Mouse (Mus musculus) lung, adult 2 months (tissue): ENCODE measurements around the gene Col5a1. TPM values are rescaled to one million over a fixed set of nuclear protein-coding genes. Genes with fewer than 3 reads are reported as not detected.

ENCODE experiments used
- DNase-seq: peaks from one replicate; pipeline ENCODE4 v3.0.0; 2022
- H3K4me1 ChIP-seq: fragments of 200-500 bp; 2 replicates; pipeline ENCODE4 v1.6.1; 2011; ENCODE audit warnings: low read length; ENCODE audit not compliant: control insufficient read depth, insufficient read depth
- H3K4me3 ChIP-seq: fragments of 200-500 bp; replicated peaks from 2 replicates; pipeline ENCODE3; 2011; ENCODE audit warnings: low read depth, mild to moderate bottlenecking, control low read depth, low read length; ENCODE audit errors: extremely low read depth
- CTCF ChIP-seq: fragments of 200-500 bp; IDR thresholded peaks from 2 replicates; pipeline ENCODE4 v1.5.1; 2011; ENCODE audit warnings: mild to moderate bottlenecking, low read length, control low read depth; ENCODE audit not compliant: insufficient read depth
- POLR2A ChIP-seq: fragments of 200-500 bp; IDR thresholded peaks from 2 replicates; pipeline ENCODE4 v1.6.1; 2011; ENCODE audit warnings: low read depth, mild to moderate bottlenecking, control low read depth, low read length, borderline replicate concordance; ENCODE audit errors: extremely low read depth
- WGBS: fragments of 180-500 bp; shearing (Covaris S2); methylation state at CpG from one replicate; pipeline ENCODE4 v1.1.7; 2018; 5-methylcytosine and 5-hydroxymethylcytosine counted together
- polyA plus RNA-seq: library from polyadenylated mRNA; depleted of rRNA; stranded (reverse); fragments of >200 nt; gene quantifications from 2 replicates; pipeline ENCODE4 v1.2.3, GENCODE M21; 2012

Col5a1 gene
- polyA plus RNA-seq, 1 experiment = 18.8 TPM

DNA sequence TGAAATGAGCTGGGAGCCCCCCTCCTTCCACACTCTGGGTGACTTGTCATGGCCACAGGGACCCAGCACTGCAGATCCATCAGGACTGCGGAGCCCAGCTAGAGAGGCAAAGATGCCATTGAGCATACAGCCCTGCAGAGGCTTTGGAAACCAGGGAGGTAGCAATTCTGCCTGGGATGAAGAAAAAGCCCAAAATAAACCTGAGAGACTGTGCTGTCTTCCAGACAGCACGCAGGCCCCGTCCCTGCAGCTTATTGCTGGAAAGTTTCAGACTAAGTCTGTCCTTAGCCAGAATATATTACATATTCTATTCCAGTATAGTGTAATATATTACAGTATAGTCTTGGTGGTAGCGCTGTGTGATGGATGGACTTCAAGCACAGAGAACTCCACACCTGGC, 61.0 kb downstream of the Col5a1 start:
- WGBS = 95% methylated on average over 4 of the region's 4 CpGs
- no peak overlapping the region for H3K4me3 ChIP-seq
- no peak for DNase-seq
- no peaks in the 10 kb centered on the region for H3K4me1 ChIP-seq
- no peak for TF ChIP-seq POLR2A

DNA sequence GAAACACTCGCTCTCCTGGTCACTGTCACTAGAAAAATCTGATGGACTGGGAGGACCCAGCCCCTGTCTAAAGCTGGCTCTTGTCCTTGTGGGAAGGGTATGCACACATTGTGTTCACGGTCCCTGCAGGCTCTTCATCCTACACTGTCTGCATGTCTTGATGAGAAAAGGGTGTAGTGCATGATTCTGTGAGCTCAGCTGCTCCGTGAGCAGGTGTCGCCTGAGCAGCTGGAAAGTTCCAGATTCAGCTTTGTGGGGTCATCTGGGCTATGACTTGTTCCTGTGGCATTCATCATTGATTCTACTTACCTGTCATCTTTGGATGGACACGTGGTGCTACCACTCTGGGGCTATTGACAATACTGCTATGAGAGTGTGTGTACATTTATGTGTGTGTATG, 61.7 kb downstream of the Col5a1 start:
- no peak for DNase-seq
- H3K4me1 ChIP-seq = no peaks in the 10 kb centered on the region
- H3K4me3 ChIP-seq = no peak overlapping the region
- WGBS = 83% methylated on average over 5 of the region's 5 CpGs
- TF ChIP-seq CTCF = no peak
- TF ChIP-seq POLR2A = no peak

DNA sequence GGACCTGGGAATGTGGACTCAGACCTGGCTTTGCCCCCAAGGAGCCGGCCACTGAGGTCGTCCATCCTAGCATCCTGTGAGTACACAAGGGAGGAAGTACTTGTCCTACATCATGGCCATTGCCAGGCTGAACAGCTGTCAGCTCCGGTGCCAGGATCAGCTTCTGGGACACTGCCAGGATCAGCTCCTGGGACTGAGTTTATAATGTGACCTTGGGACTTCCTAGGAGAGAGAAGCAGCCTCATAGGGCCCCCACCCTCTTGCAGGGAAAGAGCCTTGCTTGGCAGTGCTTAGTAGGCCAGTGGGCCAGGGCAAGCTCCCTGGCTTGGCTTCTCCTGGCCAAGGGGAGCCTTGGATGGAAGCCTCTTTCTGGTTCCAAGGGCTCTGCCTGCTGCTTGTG, 67.6 kb downstream of the Col5a1 start:
- DNase-seq = no peak
- TF ChIP-seq POLR2A (no peak), CTCF (no peak)
- Histone ChIP-seq H3K4me1 (peaks cover 2% of the 10 kb centered on the region; the same call in 1 of the 2 replicates), H3K4me3 (no peak overlapping the region)
- WGBS = 23% methylated on average over 3 of the region's 3 CpGs

DNA sequence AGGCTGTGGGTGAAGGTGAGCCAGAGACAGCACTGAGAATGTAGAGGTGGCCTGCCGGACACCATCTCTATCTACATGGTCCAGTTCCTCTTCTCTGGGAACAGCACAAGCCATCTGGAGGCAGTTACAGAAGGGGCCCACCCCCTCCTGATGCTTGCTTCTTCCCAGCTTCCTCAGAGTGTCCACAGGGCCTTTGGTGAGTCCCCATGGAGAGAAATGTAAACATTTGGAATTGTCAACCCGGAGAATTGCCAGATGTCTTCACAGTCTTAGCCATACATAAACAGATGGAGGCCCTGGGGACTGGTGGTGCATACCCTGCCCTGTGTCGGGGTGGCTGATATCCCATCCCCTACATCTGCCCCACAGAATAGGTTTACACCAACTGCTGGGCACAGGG, 68.7 kb downstream of the Col5a1 start:
- peaks cover 2% of the 10 kb centered on the region; the same call in 1 of the 2 replicates for H3K4me1 ChIP-seq
- TF ChIP-seq POLR2A (no peak), CTCF (no peak)
- WGBS = 55% methylated on average over 3 of the region's 3 CpGs
- no peak overlapping the region for H3K4me3 ChIP-seq
- DNase-seq = no peak

DNA sequence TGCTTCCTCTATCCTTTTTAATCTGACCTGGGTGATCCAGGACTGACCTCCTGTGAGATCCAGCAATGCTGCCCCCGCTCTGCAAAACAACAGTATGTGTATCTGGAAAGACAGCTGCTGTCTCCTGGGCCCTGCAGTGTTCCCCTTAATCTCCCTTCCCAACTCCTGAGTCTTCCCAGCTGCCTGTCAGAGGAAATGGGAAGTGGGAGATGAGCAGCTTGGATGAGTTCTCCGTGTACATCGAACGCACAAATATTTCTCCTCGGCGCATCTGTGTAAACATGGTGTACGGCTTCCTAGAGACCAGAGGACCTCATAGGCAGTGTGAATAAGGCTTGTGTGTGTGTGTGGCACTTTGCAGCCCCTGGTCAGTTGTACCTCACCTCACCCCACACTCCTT, 70.5 kb downstream of the Col5a1 start:
- Histone ChIP-seq H3K4me3 (no peak overlapping the region), H3K4me1 (peaks cover 2% of the 10 kb centered on the region; the same call in 1 of the 2 replicates)
- TF ChIP-seq CTCF = no peak
- TF ChIP-seq POLR2A = no peak
- DNase-seq = no peak
- WGBS = 65% methylated on average over 7 of the region's 7 CpGs

DNA sequence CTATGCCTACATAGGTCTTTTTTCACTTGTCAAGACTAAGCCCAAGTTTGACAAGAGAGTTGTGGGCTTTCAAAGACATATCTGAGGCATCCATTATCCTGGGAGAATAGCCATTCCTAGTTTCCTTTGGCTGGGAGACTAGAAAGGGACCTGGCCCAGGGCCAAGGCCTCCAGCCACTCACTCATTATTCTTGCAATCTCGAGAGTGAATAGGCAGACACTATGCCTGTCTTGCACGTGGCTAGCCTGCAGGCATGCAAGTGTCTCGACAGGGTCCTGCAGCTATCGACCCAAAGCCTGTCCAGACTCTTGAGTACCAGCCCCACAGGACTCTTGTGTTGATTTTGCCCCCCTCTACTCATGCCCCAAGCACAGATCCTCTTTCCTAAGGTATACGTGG, 71.0 kb downstream of the Col5a1 start:
- no peak for DNase-seq
- Histone ChIP-seq H3K4me1 (peaks cover 2% of the 10 kb centered on the region; the same call in 1 of the 2 replicates), H3K4me3 (no peak overlapping the region)
- TF ChIP-seq CTCF = no peak
- TF ChIP-seq POLR2A = no peak
- WGBS = 33% methylated on average over 5 of the region's 5 CpGs

DNA sequence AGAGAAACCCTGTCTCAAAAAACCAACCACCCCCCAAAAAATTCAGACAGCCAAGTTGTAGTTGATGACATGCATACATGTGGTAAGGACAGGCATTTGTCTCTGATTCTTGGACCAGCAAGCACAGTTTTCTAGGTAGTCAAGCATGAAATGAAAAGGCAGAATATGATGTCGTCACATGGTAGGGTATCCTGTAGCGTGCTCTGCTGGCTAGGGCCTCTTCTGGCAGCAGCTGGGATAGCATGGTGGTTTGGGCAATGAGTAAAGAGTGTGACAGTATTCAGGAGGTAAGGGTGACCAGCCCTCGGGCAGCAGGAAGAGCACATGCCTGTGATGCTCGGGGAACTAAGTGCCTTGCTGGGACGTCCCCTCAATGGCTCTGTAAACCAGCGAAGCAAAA, 73.0 kb downstream of the Col5a1 start:
- 71% methylated on average over 6 of the region's 6 CpGs for WGBS
- Histone ChIP-seq H3K4me1 (no peaks in the 10 kb centered on the region), H3K4me3 (no peak overlapping the region)
- no peak for DNase-seq
- TF ChIP-seq CTCF (0 out of 2 replicates have a peak, but pooled peaks have one; percentile 4), POLR2A (no peak)

DNA sequence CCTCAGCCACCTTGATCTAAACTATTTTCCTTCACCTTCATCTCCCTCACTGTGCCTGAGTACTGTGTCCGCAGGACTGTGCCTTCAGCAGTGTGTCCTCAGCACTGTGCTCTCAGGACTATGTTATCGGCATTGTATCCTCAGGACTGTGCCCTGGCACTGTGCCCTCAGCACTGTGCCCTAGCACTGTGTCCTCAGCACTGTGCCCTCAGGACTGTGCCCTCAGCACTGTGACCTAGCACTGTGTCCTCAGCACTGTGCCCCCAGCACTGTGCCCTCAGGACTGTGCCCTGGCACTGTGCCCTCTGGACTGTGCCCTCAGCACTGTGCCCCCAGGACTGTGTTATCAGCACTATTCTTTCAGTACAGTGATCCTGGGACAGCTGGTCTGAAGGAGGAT, 75.0 kb downstream of the Col5a1 start:
- no peak for TF ChIP-seq POLR2A
- TF ChIP-seq CTCF = no peak
- Histone ChIP-seq H3K4me1 (no peaks in the 10 kb centered on the region), H3K4me3 (no peak overlapping the region)
- no peak for DNase-seq
- 88% methylated on average over 2 of the region's 2 CpGs for WGBS

DNA sequence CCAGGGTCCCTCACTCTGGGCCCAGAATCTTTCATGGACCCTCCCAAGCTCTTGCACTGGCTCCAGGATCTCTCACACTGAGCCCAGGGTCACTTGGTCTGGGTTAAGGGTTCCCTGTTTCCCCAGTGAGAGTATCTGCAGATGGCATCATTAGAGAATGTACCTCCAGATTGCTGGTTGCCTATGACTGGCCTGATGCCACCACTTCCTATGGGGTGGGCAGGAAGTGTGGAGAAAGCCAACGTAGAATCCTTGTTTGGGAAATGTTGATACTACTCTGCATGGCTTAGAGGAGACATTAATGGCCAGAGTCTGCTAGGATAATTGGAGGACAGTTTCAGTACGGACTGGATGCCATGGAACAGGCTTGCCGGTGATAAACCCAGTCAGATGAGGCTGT, 76.2 kb downstream of the Col5a1 start:
- Histone ChIP-seq H3K4me3 (no peak overlapping the region), H3K4me1 (no peaks in the 10 kb centered on the region)
- DNase-seq = no peak
- TF ChIP-seq CTCF (no peak), POLR2A (no peak)
- 46% methylated on average over 3 of the region's 3 CpGs for WGBS

DNA sequence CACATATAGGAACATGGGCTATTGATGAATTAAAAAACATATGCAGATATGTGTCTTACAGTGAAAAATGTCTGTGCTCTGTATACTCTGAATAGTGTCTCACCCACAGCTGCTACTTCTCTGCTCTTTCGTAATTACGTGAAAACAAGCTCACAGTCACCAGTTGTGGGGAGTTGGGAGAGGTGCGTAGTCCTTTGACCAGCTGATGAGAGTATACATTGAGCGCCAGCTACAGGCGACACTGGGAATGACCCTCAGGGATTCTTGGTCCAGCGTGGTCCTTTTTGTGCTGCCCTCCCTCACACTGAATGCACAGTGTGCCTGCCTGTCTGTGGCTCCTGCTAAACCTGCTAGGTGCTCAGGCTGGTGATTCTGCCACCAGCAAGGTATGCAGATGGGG, 82.9 kb downstream of the Col5a1 start:
- Histone ChIP-seq H3K4me3 (no peak overlapping the region), H3K4me1 (no peaks in the 10 kb centered on the region)
- TF ChIP-seq POLR2A (no peak), CTCF (peak; percentile 83)
- WGBS = 25% methylated on average over 6 of the region's 6 CpGs
- DNase-seq = peak; percentile 50
